In genomic region chr2:68960620-68961019, GRCm38 (mm10) we compare ENCODE assay signal across 15 mouse cellular contexts.
"Had no signal": no experiment of that assay in that cellular context is flagged by ENCODE, and none has a peak within 500 bp of the region (broad histone marks: within the 10 kb centered on the region; RNA-seq: fewer than 3 reads in every experiment).

No protein-coding gene starts in this region.

- H3K27me3 ChIP-seq: liver, embryonic 13.5 days; liver, embryonic 15.5 days; lung, embryonic 15.5 days; midbrain, embryonic 12.5 days; neural tube, embryonic 13.5 days; neural tube, embryonic 15.5 days had no signal

- ATAC-seq: liver, postnatal 0 days; lung, postnatal 0 days; midbrain, embryonic 16.5 days had no signal

- H3K4me1 ChIP-seq: lung, embryonic 15.5 days; midbrain, embryonic 10.5 days; midbrain, embryonic 12.5 days had no signal

- H3K4me3 ChIP-seq: liver, embryonic 13.5 days; liver, embryonic 15.5 days; lung, embryonic 15.5 days; midbrain, embryonic 10.5 days; midbrain, embryonic 12.5 days; myocyte; neural tube, embryonic 13.5 days; neural tube, embryonic 15.5 days had no signal

- H3K36me3 ChIP-seq: liver, embryonic 13.5 days; lung, embryonic 15.5 days; midbrain, embryonic 10.5 days; midbrain, embryonic 12.5 days; neural tube, embryonic 13.5 days; neural tube, embryonic 15.5 days had no signal

- DNase-seq: liver, embryonic 13.5 days; liver, postnatal 0 days; lung, adult 2 months; lung, postnatal 4 days; midbrain, embryonic 14.5 days; right cerebral cortex, postnatal 14 days had no signal

- H3K27ac ChIP-seq: liver, embryonic 13.5 days; liver, embryonic 15.5 days; lung, embryonic 15.5 days; midbrain, embryonic 10.5 days; midbrain, embryonic 12.5 days; neural tube, embryonic 13.5 days; neural tube, embryonic 15.5 days had no signal
